Mouse (Mus musculus) lung, adult 2 months (tissue): ENCODE data around the gene Arpp21. TPM values are rescaled to one million over a fixed set of nuclear protein-coding genes. Genes with fewer than 3 reads are reported as not detected.

ENCODE experiments used
- DNase-seq: peaks from one replicate; pipeline ENCODE4 v3.0.0; 2022
- H3K4me1 ChIP-seq: fragments of 200-500 bp; 2 replicates; pipeline ENCODE4 v1.6.1; 2011; ENCODE audit warnings: low read length; ENCODE audit not compliant: control insufficient read depth, insufficient read depth
- H3K4me3 ChIP-seq: fragments of 200-500 bp; replicated peaks from 2 replicates; pipeline ENCODE3; 2011; ENCODE audit warnings: low read depth, mild to moderate bottlenecking, control low read depth, low read length; ENCODE audit errors: extremely low read depth
- CTCF ChIP-seq: fragments of 200-500 bp; IDR thresholded peaks from 2 replicates; pipeline ENCODE4 v1.5.1; 2011; ENCODE audit warnings: mild to moderate bottlenecking, low read length, control low read depth; ENCODE audit not compliant: insufficient read depth
- POLR2A ChIP-seq: fragments of 200-500 bp; IDR thresholded peaks from 2 replicates; pipeline ENCODE4 v1.6.1; 2011; ENCODE audit warnings: low read depth, mild to moderate bottlenecking, control low read depth, low read length, borderline replicate concordance; ENCODE audit errors: extremely low read depth
- WGBS: fragments of 180-500 bp; shearing (Covaris S2); methylation state at CpG from one replicate; pipeline ENCODE4 v1.1.7; 2018; 5-methylcytosine and 5-hydroxymethylcytosine counted together
- polyA plus RNA-seq: library from polyadenylated mRNA; depleted of rRNA; stranded (reverse); fragments of >200 nt; gene quantifications from 2 replicates; pipeline ENCODE4 v1.2.3, GENCODE M21; 2012

Gene Arpp21
- polyA plus RNA-seq, 1 experiment, result 1.0 TPM

DNA sequence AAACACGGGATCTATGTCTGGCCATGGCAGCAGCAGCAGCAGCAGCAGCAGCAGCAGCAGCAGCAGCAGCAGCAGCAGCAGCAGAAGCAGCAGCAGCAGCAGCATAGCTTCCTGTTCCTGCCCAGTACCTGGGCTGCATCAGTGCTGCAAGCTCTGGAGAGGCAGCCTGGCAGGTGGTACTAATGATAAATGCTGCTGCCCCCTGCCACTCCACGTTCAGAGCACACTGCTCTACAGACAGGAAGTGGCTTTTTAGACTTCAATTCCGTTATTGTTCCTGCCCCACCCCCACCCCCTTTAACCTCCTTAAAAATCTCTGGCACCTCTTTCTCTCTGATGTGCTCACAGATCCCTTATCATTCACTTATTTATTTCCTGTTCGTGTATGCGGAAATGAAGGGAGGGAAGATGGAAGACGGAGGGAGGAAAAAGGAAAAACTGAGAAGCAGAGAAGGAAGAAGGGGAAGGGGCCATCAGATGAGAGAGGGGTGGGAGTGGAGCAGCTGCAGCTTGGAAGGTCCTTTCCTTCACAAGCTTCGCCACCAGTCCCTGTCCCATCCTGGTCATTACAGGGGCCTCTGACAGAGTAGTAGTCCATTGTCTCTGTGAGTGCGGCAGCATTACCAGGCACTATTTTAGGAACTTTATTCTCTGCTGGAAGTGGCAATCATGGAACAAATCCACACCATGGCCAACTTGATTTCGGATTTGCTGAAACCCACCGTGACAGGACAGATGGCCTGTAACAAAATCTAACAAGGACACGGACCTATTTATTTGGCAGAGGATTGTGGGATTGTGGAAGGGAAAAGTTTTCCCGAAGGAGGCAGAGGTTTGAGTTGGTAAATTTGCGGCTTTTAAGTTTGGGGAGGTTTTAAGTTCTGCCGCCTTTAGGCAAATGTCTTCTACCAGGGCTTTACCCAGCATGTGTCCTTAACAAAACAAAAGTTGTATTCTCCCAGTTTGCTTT lies 49.1 kb downstream of the Arpp21 start:
- Histone ChIP-seq H3K4me3 (no peak overlapping the region), H3K4me1 (no peaks in the 10 kb centered on the region)
- TF ChIP-seq POLR2A (no peak), CTCF (no peak)
- 20% methylated on average over 14 of the region's 14 CpGs for WGBS
- DNase-seq, result no peak

DNA sequence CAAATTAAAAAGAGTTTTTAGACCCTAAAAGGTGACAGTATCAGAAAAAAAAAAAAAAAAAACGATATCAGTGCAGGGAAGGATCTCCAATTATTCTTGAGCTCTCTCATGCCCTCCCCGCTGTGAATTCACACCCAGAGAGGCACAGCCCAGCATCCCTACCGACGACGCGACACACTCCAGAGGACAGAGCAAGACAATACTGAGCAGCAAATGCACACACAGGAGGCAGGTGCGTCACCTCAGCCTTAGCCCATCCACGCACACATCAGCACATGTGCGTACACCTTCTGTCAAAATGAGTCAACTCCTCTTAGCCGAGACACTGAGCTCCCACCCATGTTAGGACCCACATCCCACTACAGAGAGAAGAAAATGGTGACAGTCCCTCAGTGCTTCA lies 50.0 kb downstream of the Arpp21 start:
- 63% methylated on average over 10 of the region's 10 CpGs for WGBS
- no peak for DNase-seq
- TF ChIP-seq POLR2A (no peak), CTCF (no peak)
- Histone ChIP-seq H3K4me3 (no peak overlapping the region), H3K4me1 (no peaks in the 10 kb centered on the region)

DNA sequence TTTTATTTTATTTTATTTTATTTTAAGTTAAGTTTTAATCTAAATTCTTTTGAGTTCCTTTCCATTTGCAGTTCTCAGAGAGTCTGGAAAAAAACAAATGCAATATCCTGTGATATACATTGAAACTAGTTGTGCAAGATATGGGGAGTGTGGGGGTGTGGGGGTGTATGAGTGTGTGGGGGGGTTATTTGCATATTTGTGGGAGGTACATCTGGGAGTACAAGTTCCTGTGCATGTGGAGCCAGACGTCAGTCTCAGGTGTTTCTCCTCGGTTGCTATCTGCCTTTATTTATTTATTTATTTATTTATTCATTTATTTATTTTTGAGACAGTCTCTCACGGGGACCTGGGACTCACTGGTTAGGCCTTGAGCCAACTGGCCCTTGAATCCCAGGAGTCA lies 53.0 kb downstream of the Arpp21 start:
- Histone ChIP-seq H3K4me1 (no peaks in the 10 kb centered on the region), H3K4me3 (no peak overlapping the region)
- DNase-seq, result no peak
- TF ChIP-seq CTCF (no peak), POLR2A (no peak)
- WGBS, result 29% methylated on average over 3 of the region's 3 CpGs

DNA sequence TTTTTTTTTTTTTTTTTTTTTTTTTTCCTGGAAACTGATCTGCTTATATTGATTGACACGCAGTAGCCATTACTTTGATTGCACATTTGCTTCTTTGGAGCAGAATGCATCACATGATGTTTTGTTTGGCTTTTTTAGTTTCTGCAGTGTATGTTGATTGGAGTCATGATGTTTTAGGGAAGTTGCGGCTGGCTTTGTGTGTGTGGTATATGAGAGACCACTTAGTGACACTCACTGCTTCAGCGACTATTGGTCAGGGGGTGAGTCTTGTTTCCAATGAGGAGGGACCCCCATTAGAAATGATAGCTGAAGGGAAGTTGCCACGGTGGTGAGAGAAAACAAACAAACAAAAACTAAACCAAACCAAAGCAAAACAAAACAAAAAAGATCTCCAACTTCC lies 55.7 kb downstream of the Arpp21 start:
- Histone ChIP-seq H3K4me3 (no peak overlapping the region), H3K4me1 (no peaks in the 10 kb centered on the region)
- 63% methylated on average over 4 of the region's 4 CpGs for WGBS
- no peak for TF ChIP-seq POLR2A
- DNase-seq, result no peak

DNA sequence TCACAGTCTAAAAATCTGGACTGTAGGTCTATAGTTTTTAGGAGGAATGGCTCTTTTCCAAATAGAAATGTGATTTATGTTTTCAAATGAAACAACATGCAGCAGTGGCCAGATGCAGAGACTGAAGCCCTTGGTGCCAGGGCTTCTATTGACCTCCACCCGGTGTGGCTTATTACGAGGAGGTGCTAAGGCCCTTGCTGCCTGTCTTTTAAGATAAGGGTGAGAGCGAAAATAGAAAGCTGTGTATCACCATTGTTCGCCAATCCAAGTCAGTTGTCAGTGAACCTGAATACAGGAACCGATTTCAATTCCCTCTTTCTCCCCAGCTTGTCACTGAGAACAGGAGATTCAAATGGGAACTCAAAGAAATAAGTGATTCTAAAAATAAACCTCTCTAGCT lies 57.3 kb downstream of the Arpp21 start:
- H3K4me3 ChIP-seq, result no peak overlapping the region
- DNase-seq, result no peak
- WGBS, result 27% methylated on average over 5 of the region's 5 CpGs
- TF ChIP-seq POLR2A (no peak), CTCF (no peak)
- H3K4me1 ChIP-seq, result no peaks in the 10 kb centered on the region

DNA sequence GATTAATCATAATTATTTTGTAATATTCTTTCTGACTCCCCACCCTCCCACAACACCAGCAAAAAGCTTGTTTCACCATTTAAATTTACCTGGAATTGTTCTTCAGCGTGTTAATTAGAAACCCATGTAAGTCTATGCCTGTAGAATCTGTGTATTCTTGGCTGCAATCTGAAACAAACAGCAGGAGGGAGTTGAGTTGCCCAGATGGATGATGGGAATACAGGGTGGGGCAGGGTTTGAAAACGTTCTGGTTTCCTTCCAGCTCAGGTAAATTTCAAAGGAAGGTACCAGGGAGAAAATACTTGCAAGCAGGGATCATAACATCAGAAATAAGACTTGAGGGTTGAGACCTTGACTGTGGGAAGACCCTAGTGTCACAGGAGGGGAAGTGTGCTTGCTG lies 58.2 kb downstream of the Arpp21 start:
- no peak overlapping the region for H3K4me3 ChIP-seq
- TF ChIP-seq POLR2A, result no peak
- TF ChIP-seq CTCF, result no peak
- 49% methylated on average over 2 of the region's 2 CpGs for WGBS
- H3K4me1 ChIP-seq, result no peaks in the 10 kb centered on the region
- no peak for DNase-seq

DNA sequence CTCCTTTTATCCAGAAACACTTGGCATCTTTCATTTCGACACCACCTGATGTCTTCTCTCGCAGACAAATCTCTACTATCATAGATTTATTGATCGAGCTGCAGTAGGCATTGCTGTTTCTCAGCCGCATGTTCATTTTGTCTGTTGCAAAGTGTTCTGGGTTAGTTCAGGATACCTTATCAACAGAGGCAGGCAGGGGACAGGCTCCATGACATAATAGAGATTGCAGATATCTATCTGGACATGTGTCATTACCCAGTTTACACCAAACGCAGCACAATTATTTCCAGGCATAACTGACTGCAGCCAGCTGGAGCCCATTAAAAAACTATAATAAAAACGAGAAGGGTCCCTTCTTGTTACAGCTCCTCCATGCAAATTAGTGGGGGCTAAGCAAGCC lies 59.4 kb downstream of the Arpp21 start:
- H3K4me1 ChIP-seq, result no peaks in the 10 kb centered on the region
- WGBS, result 68% methylated on average over 6 of the region's 6 CpGs
- TF ChIP-seq CTCF (no peak), POLR2A (no peak)
- no peak for DNase-seq
- no peak overlapping the region for H3K4me3 ChIP-seq

DNA sequence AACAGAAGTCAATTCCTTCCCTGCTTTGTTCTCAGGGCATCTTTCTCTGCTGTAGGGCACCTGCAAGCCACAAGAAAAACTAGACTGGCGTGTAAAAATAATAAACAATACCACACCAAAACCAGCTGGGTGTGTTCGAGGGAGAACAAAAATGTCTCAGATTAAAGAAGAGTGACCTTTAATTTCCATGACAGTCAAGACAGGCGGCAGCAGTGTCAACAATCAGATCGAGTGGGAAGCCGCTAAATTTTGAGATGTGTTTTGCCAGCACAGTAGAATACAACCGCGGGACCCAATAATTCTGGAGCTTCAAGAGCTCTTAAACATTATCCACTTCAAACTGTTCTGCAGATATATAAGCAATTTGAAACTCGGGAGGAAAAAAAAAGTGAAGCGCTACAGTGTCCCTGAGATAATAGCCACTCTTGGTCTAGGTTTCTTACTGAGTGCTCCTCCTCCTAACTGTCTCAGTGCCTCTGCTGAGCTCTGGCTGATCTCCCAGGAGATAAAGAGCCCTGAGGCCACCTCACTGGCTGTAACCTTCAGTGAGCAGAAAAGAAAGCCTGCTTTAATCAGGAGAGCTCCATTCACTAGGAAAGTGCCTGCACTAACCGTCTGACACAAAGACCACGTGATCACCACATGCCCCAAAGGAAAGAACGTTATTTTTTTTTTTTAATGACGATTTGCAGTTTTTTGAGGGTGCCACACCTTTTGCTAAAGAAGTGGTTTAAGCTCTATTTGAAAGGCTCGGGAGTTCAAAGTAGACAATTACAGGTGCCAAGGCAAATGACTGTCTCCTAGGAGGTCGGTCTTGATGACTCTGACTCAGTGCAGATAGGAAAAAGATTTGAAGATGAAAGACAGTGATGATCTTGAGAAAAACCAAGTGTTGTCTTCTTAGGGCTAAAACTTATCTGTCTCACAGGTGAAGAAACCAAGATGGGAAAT lies 61.1 kb downstream of the Arpp21 start:
- DNase-seq, result no peak
- Histone ChIP-seq H3K4me1 (no peaks in the 10 kb centered on the region), H3K4me3 (no peak overlapping the region)
- no peak for TF ChIP-seq CTCF
- TF ChIP-seq POLR2A, result no peak
- 17% methylated on average over 15 of the region's 15 CpGs for WGBS

DNA sequence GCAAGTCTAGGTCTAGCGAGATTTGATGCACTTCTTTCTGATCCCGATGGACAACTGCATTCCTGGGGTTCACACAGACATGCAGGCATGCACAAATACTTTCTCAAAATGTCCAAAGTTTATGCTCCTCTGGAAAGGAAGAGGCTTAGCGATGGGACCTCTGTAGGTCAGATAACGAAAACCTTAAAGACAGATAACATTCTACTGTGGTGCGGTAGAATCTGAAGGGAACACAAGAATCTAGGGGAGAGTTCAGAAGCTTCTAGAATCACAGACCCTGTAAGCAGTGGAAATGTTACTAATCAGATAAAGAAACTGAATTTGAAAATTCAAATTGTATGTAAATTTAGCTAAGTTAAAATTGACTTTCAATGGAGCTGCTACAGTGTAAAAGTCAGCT lies 62.0 kb downstream of the Arpp21 start:
- Histone ChIP-seq H3K4me1 (no peaks in the 10 kb centered on the region), H3K4me3 (no peak overlapping the region)
- DNase-seq, result no peak
- TF ChIP-seq CTCF (no peak), POLR2A (no peak)
- 69% methylated on average over 5 of the region's 5 CpGs for WGBS

DNA sequence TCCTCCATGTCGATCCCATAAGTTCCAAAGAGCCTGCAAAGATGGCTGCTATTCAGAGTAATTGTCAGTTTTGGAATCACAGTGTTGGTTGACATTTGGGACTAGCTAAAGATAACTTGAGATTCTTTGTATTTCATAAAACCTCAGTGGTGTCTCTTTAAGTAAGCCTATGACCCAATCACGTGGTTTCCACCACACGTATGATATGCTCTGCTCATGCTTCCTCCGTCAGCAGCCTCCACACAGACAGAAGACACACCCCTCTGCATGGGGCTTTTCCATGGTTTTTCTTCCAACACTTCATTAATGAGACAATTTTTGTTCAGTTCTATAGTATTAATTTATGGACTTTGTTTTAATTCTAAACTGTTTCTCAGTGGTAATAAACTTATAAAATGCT lies 71.1 kb downstream of the Arpp21 start:
- no peak for DNase-seq
- no peak for TF ChIP-seq CTCF
- no peak for TF ChIP-seq POLR2A
- 68% methylated on average over 4 of the region's 4 CpGs for WGBS
- Histone ChIP-seq H3K4me3 (no peak overlapping the region), H3K4me1 (no peaks in the 10 kb centered on the region)
